Mouse (Mus musculus) bone marrow, adult 2 months (tissue): ENCODE data around the gene Tmem104. TPM values are rescaled to one million over a fixed set of nuclear protein-coding genes. Genes with fewer than 3 reads are reported as not detected.

ENCODE experiments used
- H3K27ac ChIP-seq: fragments of 200-500 bp; 2 replicates; pipeline ENCODE4 v1.5.1; 2012; ENCODE audit warnings: low read depth, mild to moderate bottlenecking, control low read depth, inconsistent platforms, low read length; ENCODE audit not compliant: control insufficient read depth, poor library complexity, insufficient read depth
- H3K4me1 ChIP-seq: fragments of 200-500 bp; 2 replicates; pipeline ENCODE4 v1.6.1; 2011; ENCODE audit warnings: low read length; ENCODE audit not compliant: control insufficient read depth, insufficient read depth
- H3K4me3 ChIP-seq: fragments of 200-500 bp; replicated peaks from 2 replicates; pipeline ENCODE3; 2011; ENCODE audit warnings: mild to moderate bottlenecking, low read depth, low read length, control low read depth; ENCODE audit not compliant: control insufficient read depth
- CTCF ChIP-seq: fragments of 200-500 bp; IDR thresholded peaks from 2 replicates; pipeline ENCODE4 v1.5.1; 2011; ENCODE audit warnings: low read length, control low read depth; ENCODE audit not compliant: control insufficient read depth, insufficient read depth
- POLR2A ChIP-seq: fragments of 200-500 bp; IDR thresholded peaks from 2 replicates; pipeline ENCODE4 v1.6.1; 2011; ENCODE audit warnings: low read depth, mild to moderate bottlenecking, control low read depth, low read length, borderline replicate concordance; ENCODE audit not compliant: control insufficient read depth
- WGBS: fragments of 180-500 bp; shearing (Covaris S2); methylation state at CpG from one replicate; pipeline ENCODE4 v1.1.7; 2018; 5-methylcytosine and 5-hydroxymethylcytosine counted together
- polyA plus RNA-seq: library from polyadenylated mRNA; stranded (reverse); fragments of >200 nt; gene quantifications from 2 replicates; pipeline ENCODE4 v1.2.4, GENCODE M21; 2011; ENCODE audit warnings: low replicate concordance; ENCODE audit not compliant: missing spikeins, insufficient read depth, insufficient read length

The Tmem104 gene
- polyA plus RNA-seq, 1 experiment: 5.8 TPM

DNA sequence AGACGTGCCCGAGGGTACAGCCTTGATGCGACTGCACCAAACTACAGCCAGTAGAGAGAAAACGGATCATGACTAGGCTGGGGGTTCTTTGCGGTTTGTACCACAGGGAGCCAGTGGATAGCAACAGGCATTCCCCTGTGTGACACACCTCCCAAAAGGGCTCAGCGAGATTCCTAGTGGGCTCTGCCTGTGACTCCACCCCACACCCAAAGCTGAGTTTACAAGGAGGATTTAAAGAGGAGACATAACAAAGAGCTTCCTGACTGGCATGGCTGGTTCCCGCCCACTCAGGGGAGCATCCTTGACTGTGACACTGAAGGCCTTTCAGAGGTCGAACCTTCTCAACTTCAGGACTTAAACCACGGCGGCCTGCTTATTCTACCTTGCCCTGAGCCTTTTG is 104.2 kb downstream of the Tmem104 start:
- 83% methylated on average over 10 of the region's 10 CpGs for WGBS
- no peak overlapping the region for H3K27ac ChIP-seq
- TF ChIP-seq POLR2A (no peak), CTCF (no peak)

DNA sequence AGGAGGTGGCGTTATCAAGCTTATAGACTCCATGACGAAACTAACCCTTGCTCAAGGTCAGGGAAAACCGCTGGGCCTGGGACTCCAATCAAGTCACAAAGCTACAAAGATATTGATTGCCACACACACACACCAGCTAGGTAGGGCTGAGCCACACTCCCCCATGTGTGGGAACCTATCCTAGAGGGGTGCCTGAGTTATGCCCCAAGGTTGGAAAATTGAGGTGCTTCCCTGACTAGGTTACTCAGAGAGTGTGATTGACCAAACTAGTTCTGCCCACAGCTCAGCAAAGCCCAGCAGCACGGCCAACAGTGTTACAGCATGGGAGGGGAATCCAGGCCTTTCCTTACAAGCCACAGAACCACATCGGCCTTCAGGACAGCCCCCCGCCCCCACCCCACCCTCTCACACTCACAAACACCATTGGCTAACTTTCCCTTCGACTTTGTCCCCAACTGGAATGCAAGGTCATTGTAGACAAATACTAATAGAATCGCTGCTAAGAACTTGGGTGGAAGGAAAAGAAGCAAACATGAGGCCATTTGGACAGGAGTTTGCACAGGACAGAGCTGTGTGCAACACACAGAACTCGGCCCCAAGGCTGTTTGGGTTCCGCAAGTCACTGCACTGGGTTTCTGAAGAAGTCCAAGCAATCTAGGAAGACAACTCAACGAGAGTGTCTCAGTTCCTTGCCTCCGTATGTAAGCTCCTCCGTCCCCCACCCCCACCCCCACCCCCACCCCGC is 105.5 kb downstream of the Tmem104 start:
- no peak overlapping the region for H3K4me3 ChIP-seq
- H3K4me1 ChIP-seq: peaks cover 1% of the 10 kb centered on the region
- WGBS: 60% methylated on average over 14 of the region's 14 CpGs
- H3K27ac ChIP-seq: no peak overlapping the region
- TF ChIP-seq POLR2A: no peak
- no peak for TF ChIP-seq CTCF

More for the DNA sequence above, 104.2 kb downstream of the Tmem104 start:
- Histone ChIP-seq H3K4me1 (no peaks in the 10 kb centered on the region; the same call in 1 of the 2 replicates), H3K4me3 (no peak overlapping the region)

DNA sequence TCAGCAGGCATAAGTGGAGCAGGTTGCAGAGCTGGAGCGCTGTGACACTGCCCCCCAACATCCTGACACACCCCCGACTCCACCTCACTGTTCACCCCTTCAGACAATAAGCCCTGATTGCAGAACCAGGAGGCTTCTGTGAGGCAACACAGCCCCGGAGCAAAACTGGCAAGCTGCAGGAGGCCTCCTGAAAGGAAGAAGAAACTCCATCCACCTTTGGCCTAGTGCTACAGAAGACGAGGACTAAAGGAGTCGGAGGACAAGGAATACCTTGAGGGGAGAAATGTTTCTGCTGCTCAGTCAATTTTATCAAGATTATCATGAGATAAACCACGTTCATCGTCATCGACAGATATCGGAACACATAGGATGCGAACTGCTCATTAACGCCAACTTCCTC is 108.7 kb downstream of the Tmem104 start:
- no peak overlapping the region for H3K27ac ChIP-seq
- 69% methylated on average over 11 of the region's 11 CpGs for WGBS
- TF ChIP-seq POLR2A (no peak), CTCF (no peak)
- H3K4me1 ChIP-seq: peaks cover 1% of the 10 kb centered on the region
- no peak overlapping the region for H3K4me3 ChIP-seq

Other genes with a start within 250 kb of the Tmem104 start
- 4.0 and 12.7 TPM in 2 replicates for gene Cd300c, start 218.3 kb upstream of the Tmem104 start, polyA plus RNA-seq
- 5.2 and 10.5 TPM in 2 replicates for gene Cd300ld, start 197.6 kb upstream of the Tmem104 start, polyA plus RNA-seq
- gene Cd300c2, start 185.6 kb upstream of the Tmem104 start, polyA plus RNA-seq: 5.5 and 21.7 TPM in 2 replicates
- not detected in 2 replicates for gene Cd300ld2, start 171.3 kb upstream of the Tmem104 start, polyA plus RNA-seq
- 1.8 TPM in 1 of 2 replicates, not detected in the other for gene Cd300ld4, start 160.5 kb upstream of the Tmem104 start, polyA plus RNA-seq
- 1.8 TPM in 1 of 2 replicates, not detected in the other for gene Cd300ld5, start 149.7 kb upstream of the Tmem104 start, polyA plus RNA-seq
- 1.8 and 3.9 TPM in 2 replicates for gene Cd300ld3, start 139.1 kb upstream of the Tmem104 start, polyA plus RNA-seq
- not detected in 2 replicates for gene Cd300e, start 125.3 kb upstream of the Tmem104 start, polyA plus RNA-seq
- gene Rab37, start 96.1 kb upstream of the Tmem104 start, polyA plus RNA-seq: 5.3 and 11.6 TPM in 2 replicates
- gene Cd300lf, start 53.5 kb upstream of the Tmem104 start, polyA plus RNA-seq: 39.9 and 79.7 TPM in 2 replicates
- 21.9 and 51.0 TPM in 2 replicates for gene Slc9a3r1, start 24.1 kb upstream of the Tmem104 start, polyA plus RNA-seq
- 19.4 and 24.2 TPM in 2 replicates for gene Nat9, start 372 bp downstream of the Tmem104 start, polyA plus RNA-seq
- not detected in 2 replicates for gene Grin2c, start 79.8 kb downstream of the Tmem104 start, polyA plus RNA-seq
- 9.9 and 21.2 TPM in 2 replicates for gene Fdxr, start 89.6 kb downstream of the Tmem104 start, polyA plus RNA-seq
- gene Fads6, start 110.2 kb downstream of the Tmem104 start, polyA plus RNA-seq: 0.77 and 1.4 TPM in 2 replicates
- not detected in 2 replicates for gene Otop2, start 119.7 kb downstream of the Tmem104 start, polyA plus RNA-seq
- gene Ush1g, start 134.6 kb downstream of the Tmem104 start, polyA plus RNA-seq: 0.29 TPM in 1 of 2 replicates, not detected in the other
- not detected in 2 replicates for gene Otop3, start 147.2 kb downstream of the Tmem104 start, polyA plus RNA-seq
- 3.4 and 4.3 TPM in 2 replicates for gene Hid1, start 180.3 kb downstream of the Tmem104 start, polyA plus RNA-seq
- 1.4 and 3.1 TPM in 2 replicates for gene Cdr2l, start 194.4 kb downstream of the Tmem104 start, polyA plus RNA-seq
- 31.1 and 51.9 TPM in 2 replicates for gene Mrpl58, start 216.3 kb downstream of the Tmem104 start, polyA plus RNA-seq
- 316 and 521 TPM in 2 replicates for gene Atp5h, start 232.5 kb downstream of the Tmem104 start, polyA plus RNA-seq
- 14.0 and 32.4 TPM in 2 replicates for gene Kctd2, start 232.6 kb downstream of the Tmem104 start, polyA plus RNA-seq